Mouse (Mus musculus) thymus, postnatal 10 days (tissue): ENCODE measurements around the gene Crb2.
A peak's percentile ranks its signal among the peaks of the same experiment; 100 is the strongest.

ENCODE experiments used
- DNase-seq, 2 experiments: peaks; one replicate each; pipeline ENCODE4 v3.0.0; 2021; ENCODE audit warnings: low spot score in 2 of 2

Gene Crb2

GRCm38 (mm10) chr2:37766027-37766761 lies 9.9 kb upstream of the Crb2 start:
- peak in 1 of 2 experiments; percentile 11 for DNase-seq

- DNase-seq, result peak; percentile 55 to 56
Measured at GRCm38 (mm10) chr2:37767080-37767547, 8.9 kb upstream of the Crb2 start.

GRCm38 (mm10) chr2:37767739-37768138 lies 8.3 kb upstream of the Crb2 start:
- DNase-seq, result no peak

DNA sequence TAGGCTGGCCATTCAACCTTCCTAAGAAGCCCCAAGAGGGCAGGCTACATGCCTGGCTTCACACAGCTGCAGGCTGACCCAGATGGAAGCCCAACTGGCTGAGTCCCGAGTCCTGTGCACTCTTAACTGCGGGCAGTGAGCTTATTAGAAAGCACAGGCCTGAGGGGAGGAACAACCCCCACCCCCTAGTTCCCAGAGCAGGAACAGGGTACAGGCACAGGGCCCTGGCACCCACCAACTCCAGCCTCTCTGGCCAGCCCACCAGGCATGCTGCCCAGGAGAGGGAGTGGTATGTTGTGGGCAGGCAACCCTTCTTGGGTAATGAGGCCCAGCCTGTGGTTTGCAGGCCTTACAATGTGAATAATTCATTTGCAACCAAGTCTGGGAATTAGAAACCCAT lies 7.1 kb upstream of the Crb2 start:
- DNase-seq, result no peak

DNA sequence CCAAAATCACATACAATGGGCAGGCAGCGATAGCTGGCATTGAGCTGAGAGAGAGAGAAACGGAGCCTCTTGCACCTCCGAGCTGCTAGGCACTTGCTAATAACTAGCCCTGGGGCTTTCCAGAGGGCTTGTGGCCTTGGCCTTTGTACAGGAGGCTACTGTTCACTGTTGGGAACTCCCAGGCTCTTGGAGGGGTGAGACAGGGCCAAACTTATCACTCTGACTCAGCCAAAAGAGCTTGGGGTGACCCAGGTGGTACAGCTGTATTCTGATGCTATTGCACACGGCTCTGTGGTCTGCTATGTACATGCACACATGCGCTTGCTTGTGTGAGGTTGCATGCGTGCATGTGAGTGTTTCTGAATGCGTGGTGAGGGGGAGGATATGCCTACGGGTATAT lies 6.3 kb upstream of the Crb2 start:
- no peak for DNase-seq

GRCm38 (mm10) chr2:37771618-37772285 lies 4.3 kb upstream of the Crb2 start:
- DNase-seq, result peak; percentile 84 to 94

- DNase-seq, result peak in 1 of 2 experiments; percentile 25
Measured at GRCm38 (mm10) chr2:37774571-37774970, 1.5 kb upstream of the Crb2 start.

GRCm38 (mm10) chr2:37776611-37777411 lies 762 bp downstream of the Crb2 start:
- no peak for DNase-seq

DNA sequence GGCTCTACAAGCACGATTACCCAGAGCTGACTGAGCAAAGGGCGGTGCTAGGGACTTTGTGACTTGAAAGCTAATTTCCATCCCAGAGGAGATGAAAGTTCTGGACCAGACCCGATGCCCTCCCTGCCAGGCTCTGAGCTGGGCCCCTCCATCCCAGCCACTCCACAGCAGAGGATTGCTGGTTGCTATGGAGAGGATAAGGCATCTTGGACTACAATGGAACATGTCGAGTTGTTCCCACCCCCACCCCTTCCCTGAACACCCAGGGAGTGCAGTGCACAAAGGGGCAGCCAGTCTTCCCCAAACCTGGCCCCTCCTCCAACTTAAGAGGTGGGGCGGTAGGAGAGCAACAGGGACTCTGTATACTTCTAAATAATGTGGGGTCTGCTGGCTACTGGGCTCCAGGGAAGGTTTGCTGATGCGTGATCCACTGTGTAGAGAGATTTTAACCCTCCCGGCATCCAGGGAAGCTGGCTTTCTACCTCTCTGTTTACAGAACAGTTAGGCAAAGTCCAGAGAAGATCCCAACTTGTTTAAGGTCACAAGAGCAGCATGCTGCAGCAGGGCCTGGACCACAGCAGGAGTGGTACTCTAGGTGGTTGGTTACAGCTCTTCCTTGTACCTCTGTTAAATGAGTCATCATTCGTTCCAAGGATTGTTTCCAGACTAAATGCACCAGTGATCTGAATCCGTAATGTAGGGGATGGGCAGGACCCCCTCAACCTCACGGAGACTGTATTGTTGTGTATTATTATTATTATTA lies 2.1 kb downstream of the Crb2 start:
- no peak for DNase-seq

DNA sequence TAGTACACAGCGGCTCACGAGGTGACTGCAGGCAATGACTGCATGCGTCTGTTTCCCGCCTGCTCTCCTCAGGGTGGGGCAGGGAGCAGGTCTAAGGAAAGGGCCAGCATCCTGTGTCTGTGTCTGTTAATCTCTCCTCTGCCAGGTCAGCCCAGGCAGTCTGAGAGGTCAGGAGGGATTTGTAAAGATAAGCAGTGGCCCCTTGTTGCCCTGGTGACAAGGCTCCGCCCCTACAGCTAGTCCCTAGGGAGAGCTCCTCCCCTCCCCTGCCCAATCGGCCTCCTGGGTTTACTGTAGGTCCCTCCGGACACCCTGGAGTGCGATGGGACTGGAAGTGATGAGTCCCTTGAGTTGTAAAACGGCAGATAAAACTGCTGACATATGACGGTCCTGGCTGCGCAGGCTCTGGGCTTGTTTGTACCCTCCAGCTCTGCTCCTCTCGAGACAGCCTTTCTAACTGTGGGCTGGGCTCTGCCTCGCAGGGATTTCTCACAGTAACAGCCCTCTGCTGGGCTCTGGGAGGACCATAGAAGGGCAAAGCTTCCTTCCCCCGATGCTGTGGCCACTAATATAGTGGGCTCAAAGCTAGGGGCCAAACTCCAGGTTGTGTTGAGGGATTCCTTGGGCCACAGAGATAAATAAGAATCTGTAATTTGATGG lies 4.4 kb downstream of the Crb2 start:
- DNase-seq, result no peak

- no peak for DNase-seq
Measured at GRCm38 (mm10) chr2:37781421-37781820, 5.4 kb downstream of the Crb2 start.

- DNase-seq, result no peak
Measured at GRCm38 (mm10) chr2:37782002-37782401, 6.0 kb downstream of the Crb2 start.

GRCm38 (mm10) chr2:37784473-37784872 lies 8.4 kb downstream of the Crb2 start:
- DNase-seq, result no peak

GRCm38 (mm10) chr2:37786461-37786860 lies 10.4 kb downstream of the Crb2 start:
- peak in 1 of 2 experiments; percentile 17 for DNase-seq

DNA sequence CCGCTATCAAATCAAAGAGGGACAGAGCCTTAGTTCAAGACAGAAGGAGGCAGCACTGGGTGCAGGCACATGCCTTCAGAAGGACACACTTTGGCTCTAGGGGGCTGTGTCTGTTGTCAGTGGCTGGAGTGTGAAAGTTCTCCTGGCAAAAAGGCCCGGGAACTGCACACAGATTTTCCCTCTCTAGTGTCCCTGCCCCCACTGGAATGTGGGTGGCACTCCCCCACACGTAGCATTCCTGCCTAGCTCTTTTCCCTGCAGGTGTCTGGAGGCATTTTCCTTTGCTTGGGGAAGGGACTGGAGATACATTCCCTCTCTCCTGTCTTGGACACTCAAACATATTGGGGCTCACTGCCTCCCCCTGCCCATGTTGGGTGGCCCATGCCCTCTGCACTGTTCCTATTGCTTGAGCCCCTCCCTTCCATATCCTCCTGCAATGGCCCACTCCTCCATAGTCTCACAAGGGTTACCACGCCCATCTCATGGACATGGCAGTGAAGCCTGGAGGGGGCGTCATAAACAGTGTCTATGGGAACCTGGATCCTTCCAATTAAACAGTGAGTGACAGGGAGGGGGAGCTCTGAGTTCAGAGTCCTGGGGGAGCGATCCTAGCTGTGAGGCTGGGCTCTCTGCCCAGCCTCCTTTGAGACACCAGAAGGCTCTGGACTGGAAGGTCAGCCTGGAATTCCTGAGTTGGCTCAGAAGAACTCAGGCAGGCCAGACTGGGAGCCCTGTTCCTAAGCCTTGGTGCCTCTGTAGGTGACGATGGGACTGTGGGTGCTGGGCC lies 12.3 kb downstream of the Crb2 start:
- no peak for DNase-seq

- DNase-seq, result no peak
Measured at GRCm38 (mm10) chr2:37789029-37789428, 13.0 kb downstream of the Crb2 start.

- DNase-seq, result no peak
Measured at GRCm38 (mm10) chr2:37789995-37790394, 13.9 kb downstream of the Crb2 start.

DNA sequence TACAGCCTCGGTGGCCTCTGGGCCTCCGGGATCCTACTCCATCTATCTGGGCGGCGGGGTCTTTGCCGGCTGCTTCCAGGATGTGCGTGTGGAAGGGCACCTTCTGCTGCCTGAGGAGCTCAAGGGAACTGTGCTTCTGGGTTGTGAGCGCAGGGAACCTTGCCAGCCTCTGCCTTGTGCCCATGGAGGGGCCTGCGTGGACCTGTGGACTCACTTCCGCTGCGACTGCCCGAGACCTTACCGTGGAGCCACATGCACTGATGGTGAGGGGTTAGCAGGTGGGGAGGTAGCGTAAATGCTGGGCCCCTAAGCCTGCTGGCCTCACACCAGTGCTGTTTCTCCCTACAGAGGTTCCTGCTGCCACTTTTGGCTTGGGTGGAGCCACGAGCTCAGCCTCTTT lies 14.7 kb downstream of the Crb2 start:
- no peak for DNase-seq

DNA sequence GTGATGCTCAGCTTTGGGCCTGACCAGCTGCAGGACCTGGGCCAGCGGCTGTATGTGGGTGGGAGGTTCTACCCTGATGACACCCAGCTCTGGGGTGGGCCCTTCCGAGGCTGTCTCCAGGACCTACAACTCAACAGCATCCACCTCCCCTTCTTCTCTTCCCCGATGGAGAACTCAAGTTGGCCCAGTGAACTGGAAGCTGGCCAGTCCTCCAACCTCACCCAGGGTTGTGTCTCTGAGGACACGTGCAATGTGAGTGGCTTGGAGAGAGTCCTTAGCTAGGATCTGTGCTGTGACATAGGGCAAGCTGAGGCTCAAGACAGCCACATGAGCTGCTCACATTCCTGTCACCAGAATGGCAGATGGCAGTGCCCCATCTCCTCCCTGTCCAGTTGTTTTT lies 15.3 kb downstream of the Crb2 start:
- DNase-seq, result no peak

- no peak for DNase-seq
Measured at GRCm38 (mm10) chr2:37796021-37796420, 20.0 kb downstream of the Crb2 start.
